Mouse (Mus musculus) liver, postnatal 0 days (tissue): ENCODE data around the gene Khk.

Experiments
- CTCF ChIP-seq: sonication (generic); IDR thresholded peaks from 2 replicates; pipeline ENCODE4 v1.5.1; 2016; ENCODE audit warnings: antibody characterized with exemption, low read depth
- EP300 ChIP-seq: IDR thresholded peaks from 2 replicates; pipeline ENCODE4 v1.6.1; 2016; ENCODE audit warnings: antibody characterized with exemption, low read depth, mild to moderate bottlenecking

DNA sequence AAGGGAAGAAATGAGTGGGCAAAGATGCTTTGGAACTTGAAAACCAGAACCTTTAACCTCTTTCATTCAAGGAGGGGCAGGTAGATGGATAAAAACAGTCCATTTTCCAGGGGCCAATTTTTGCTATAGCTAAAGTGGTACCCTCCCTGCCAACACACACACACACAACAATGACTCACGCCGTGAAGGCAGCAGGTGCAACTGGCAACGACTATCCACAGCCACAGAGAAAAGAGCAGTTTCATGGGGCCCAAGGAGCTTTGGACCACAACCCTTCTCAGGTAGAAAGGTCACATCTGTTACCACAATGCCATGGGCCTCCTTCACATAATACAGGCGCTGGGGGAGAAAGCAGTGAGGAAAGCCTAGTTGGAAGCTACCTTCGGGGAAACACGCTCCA is 34.5 kb downstream of the Khk start:
- TF ChIP-seq CTCF (no peak), EP300 (no peak)
